Mouse (Mus musculus): ENCODE measurements at regions not wholly inside any gene's neighbourhood (a gene's known extent, or its start where the extent isn't known, plus 50 kb on each side); places are given as distances from the start of the nearest gene placed in this dataset.

DNA sequence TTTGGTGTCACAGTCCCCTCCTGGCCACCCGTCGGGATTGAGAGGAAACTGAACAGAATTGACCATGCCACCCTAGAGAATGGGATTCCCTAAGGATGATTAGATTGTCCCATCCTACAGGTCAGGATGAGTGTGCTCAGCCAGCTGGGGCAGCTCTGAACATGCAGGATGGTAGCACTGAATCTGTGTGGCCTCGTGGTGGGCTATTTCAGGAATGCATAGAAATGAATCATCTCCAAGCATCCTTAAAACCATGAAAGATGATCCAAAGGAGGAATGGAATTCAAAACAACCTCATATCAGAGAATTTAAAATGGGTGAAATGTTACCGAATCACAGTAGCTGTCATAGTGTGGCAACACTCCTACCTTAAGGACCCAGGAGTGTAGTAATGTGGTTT is 187.9 kb downstream of the Tmem182 start:
- no peak for TF ChIP-seq POLR2A (IDR thresholded peaks at IDR 0.05; ENCODE audit: borderline replicate concordance, extremely low read depth, insufficient read depth, insufficient read length, poor library complexity, severe bottlenecking)
- TF ChIP-seq CTCF (IDR thresholded peaks at IDR 0.05; ENCODE audit: borderline replicate concordance, extremely low read depth, insufficient read depth, insufficient read length), result no peak
- DNase-seq (ENCODE audit: low read depth), result no peak

DNA sequence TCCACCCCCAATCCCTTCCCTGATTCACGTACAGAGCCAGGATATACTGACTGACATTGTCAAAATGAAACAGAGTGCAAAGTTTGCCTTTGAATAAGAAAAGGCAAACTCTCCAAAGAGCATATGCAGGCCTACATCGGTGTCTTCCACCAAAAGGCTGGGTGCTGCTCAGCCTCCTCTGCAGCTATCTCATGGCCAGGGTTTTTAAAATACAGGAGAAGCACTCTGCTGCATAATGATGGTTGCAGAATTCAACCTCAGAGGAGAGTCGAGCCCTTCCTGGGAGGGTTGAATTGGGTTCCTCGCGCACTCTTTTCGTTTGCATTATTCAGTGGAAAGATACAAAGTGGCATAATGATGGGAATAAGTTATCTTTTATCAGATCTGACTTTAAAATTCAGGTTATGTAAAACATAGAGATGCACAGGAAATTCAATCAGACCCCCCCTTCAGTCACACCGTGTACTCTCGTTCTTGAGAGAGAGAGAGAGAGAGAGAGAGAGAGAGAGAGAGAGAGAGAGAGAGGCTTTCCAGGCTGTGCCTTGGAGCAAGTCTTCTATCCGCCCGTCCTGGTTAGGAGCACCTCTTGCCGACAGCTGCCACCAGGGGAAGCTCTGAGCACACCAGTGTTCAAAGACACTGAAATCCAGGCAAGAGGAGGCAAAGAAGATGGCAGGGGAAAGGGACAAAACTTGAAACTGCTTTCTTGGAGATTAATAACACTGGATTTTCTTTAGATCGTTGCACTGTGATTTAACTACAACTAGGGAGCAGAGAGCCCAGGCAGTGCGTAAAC is 196.0 kb downstream of the Tmem182 start:
- TF ChIP-seq POLR2A (IDR thresholded peaks at IDR 0.05; ENCODE audit: borderline replicate concordance, extremely low read depth, insufficient read depth, insufficient read length, poor library complexity, severe bottlenecking) (no peak), CTCF (IDR thresholded peaks at IDR 0.05; ENCODE audit: borderline replicate concordance, extremely low read depth, insufficient read depth, insufficient read length) (peak; percentile 89)

DNA sequence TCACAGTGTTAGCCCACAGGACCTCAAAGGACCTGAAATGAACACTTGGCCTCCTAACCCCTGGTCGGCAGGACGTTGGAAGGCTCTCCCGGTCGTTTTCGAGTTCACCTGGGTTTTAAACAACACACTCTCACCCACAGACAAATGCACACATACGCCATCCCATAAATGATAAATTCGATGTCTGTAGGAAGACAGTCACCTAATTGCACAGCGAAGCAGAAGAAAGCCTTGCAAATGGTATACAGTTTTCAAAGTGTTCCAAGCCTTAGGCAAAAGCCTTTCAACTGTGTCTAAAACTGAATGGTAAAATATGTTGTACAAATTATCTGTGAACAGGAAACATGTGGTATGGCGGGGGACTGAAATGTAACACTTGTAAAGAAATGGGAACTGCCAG is 196.6 kb downstream of the Tmem182 start:
- DNase-seq (ENCODE audit: low read depth), result peak; percentile 65
- TF ChIP-seq POLR2A (IDR thresholded peaks at IDR 0.05; ENCODE audit: borderline replicate concordance, extremely low read depth, insufficient read depth, insufficient read length, poor library complexity, severe bottlenecking), result no peak
- TF ChIP-seq CTCF (IDR thresholded peaks at IDR 0.05; ENCODE audit: borderline replicate concordance, extremely low read depth, insufficient read depth, insufficient read length), result no peak

More for the DNA sequence above, 196.0 kb downstream of the Tmem182 start:
- peak; percentile 91 for DNase-seq (ENCODE audit: low read depth)

DNA sequence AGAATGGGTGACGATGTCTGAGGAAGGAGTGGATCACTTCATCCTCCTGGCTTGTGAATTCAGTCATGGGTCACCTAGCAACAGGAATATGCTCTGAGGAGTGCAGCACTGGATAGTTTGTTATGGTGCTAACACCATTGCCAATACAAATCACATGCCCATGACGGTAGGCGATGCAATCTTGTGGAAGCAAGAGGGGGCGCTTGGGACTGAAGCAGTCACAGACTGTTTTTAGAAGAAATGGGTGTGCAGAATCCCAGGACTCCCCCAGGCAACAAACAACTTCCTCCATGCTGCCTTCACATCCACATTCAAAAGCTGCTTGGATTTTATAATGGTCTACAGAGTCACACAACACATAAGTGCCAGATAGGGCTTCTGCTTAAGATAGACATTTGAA is 221.5 kb downstream of the Tmem182 start:
- peak; percentile 30 for DNase-seq (ENCODE audit: low read depth)
- TF ChIP-seq POLR2A (IDR thresholded peaks at IDR 0.05; ENCODE audit: borderline replicate concordance, extremely low read depth, insufficient read depth, insufficient read length, poor library complexity, severe bottlenecking) (no peak), CTCF (IDR thresholded peaks at IDR 0.05; ENCODE audit: borderline replicate concordance, extremely low read depth, insufficient read depth, insufficient read length) (no peak)

DNA sequence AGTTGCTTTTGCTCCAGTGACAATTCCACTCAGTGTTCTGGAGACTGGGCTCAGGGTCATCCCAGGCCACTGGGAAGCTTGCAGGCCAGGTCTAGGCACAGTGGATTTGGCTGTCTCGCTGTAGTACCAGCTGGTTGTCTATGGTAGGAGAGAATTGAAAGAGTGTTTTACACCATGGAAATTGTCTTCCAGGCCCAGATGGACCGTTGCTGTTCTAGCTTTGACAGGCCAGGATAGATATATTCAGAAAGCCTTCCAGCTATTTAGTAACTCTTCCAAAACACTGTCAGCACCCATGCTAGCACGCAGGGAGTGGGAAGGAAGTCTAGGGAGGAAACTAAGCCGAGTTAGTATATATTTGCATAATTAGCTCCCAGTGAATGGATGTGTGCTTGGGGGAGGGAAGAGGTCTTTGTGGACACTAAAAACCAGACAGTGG is 222.2 kb downstream of the Tmem182 start:
- peak; percentile 91 for DNase-seq (ENCODE audit: low read depth)
- no peak for TF ChIP-seq CTCF (IDR thresholded peaks at IDR 0.05; ENCODE audit: borderline replicate concordance, extremely low read depth, insufficient read depth, insufficient read length)
- TF ChIP-seq POLR2A (IDR thresholded peaks at IDR 0.05; ENCODE audit: borderline replicate concordance, extremely low read depth, insufficient read depth, insufficient read length, poor library complexity, severe bottlenecking), result no peak

DNA sequence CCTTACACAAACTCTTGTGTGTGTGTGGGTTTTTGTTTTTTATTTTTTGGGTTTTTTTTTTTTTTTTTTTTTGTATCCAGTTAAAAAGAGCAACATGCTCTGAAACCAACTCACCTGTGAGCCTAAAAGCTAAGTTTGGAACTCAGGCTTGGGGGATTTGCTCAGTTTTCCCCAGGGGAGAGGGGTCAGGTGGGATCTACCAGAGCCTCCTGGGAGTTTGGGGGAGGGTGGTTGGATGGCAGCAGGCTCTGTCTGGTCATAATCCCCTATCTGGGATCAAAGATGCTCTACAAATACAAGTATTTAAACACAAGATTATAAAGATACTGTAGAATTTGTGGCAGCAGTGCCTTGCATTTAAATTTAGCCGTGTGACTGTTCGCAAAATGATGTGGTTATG is 222.6 kb downstream of the Tmem182 start:
- TF ChIP-seq CTCF (IDR thresholded peaks at IDR 0.05; ENCODE audit: borderline replicate concordance, extremely low read depth, insufficient read depth, insufficient read length) (no peak), POLR2A (IDR thresholded peaks at IDR 0.05; ENCODE audit: borderline replicate concordance, extremely low read depth, insufficient read depth, insufficient read length, poor library complexity, severe bottlenecking) (no peak)
- peak; percentile 9 for DNase-seq (ENCODE audit: low read depth)

DNA sequence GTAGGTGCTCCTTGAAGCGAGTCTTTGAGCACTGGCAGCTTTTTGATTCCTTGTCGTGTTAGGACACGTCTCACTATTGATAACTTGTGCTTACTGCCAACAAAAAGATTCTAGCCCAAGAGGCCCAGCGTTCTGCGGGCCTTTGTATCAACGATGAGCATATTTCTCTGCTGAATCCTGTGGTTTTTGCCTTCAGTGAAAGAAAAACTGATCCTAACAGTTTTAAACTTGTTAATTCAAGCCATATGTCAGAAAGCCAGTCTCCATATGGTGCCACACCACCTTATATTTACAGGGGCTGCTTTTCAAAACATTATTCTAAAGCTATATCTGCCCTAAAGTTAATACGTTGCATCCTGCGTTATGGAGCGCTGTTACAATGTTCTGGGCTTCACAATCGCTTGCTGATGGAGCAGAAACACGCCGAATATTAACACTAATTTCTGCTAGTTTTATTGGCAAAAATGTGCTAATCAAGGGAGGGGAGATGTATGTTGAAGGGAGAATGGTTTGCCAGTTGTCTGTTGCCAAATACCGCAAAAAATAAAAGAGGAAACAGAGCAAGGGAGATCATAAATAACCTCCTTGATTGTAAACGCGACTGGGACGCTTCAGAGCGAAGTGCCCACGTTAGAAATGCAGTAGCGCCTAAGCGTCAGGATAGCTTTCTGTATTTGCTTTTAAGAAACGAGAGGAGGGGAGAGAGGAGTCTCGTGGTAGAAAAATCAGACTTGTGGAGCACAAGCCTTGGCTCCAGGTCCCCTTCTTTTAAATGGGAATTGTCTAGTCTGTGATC is 229.9 kb downstream of the Tmem182 start:
- peak; percentile 78 for DNase-seq (ENCODE audit: low read depth)
- TF ChIP-seq CTCF (IDR thresholded peaks at IDR 0.05; ENCODE audit: borderline replicate concordance, extremely low read depth, insufficient read depth, insufficient read length) (no peak), POLR2A (IDR thresholded peaks at IDR 0.05; ENCODE audit: borderline replicate concordance, extremely low read depth, insufficient read depth, insufficient read length, poor library complexity, severe bottlenecking) (no peak)

DNA sequence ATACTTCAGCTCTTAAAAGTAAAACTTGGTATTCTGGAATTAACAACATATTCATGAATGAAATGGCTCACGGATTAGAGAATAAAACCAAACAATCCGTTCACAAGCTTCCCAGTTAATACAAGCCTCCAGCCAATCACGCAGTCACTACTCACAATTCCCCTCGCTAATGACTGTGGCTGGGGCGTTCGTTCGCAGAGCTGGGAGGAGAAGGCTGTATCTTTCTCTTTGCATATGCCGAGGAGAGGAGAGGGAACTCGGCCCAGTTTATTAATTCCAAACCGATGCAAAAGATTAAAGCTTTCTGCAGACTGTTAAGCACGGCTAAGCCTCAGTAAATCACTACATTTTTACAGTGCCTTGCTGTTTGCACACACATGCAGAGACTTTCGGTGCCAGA is 231.5 kb downstream of the Tmem182 start:
- no peak for TF ChIP-seq POLR2A (IDR thresholded peaks at IDR 0.05; ENCODE audit: borderline replicate concordance, extremely low read depth, insufficient read depth, insufficient read length, poor library complexity, severe bottlenecking)
- TF ChIP-seq CTCF (IDR thresholded peaks at IDR 0.05; ENCODE audit: borderline replicate concordance, extremely low read depth, insufficient read depth, insufficient read length), result no peak
- peak; percentile 85 for DNase-seq (ENCODE audit: low read depth)

DNA sequence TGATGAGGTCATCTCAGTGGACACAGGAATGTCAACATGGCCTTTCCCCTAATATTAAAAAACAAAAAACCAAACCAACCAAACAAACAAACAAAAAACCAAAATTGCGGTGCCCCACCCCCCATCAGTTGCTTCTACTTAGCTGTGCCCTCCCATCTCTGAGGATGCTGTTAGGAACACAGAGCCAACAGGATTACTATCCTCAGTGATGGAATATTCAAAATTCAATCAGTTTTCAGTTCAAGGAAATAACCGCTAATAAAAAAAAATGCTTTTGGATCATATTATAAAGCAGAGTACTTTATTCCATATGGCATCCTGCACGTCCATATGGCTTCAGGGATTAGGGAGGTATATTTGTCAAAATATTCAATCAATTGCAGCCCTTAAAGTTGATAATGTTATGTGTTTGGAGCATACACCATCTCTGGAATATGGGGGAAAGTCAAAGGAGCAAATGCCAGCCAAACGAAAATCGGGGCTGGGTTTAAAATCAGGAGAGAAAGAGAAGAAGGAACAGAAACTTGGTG is 249.1 kb downstream of the Tmem182 start:
- TF ChIP-seq POLR2A (IDR thresholded peaks at IDR 0.05; ENCODE audit: borderline replicate concordance, extremely low read depth, insufficient read depth, insufficient read length, poor library complexity, severe bottlenecking), result no peak
- no peak for TF ChIP-seq CTCF (IDR thresholded peaks at IDR 0.05; ENCODE audit: borderline replicate concordance, extremely low read depth, insufficient read depth, insufficient read length)
- peak; percentile 57 for DNase-seq (ENCODE audit: low read depth)

DNA sequence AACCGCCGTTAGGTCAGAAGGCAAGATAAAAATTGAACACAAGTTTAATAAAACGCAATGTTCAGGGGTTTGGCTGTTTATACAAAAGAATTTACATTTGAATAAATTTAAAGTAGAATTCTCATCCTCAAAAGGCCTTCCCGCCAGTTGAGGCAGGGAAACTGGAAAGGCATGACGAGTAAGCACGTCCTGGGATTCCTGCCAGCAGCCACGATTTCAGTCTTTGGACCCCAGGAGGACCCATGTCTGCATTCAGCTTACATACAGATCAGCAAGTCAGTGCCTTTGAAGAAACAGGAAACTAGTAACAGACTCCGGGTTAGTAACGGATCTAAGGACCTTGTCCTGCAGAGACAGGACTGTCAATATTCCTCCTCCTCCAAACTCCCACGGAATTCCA is 250.4 kb downstream of the Tmem182 start:
- TF ChIP-seq POLR2A (IDR thresholded peaks at IDR 0.05; ENCODE audit: borderline replicate concordance, extremely low read depth, insufficient read depth, insufficient read length, poor library complexity, severe bottlenecking) (no peak), CTCF (IDR thresholded peaks at IDR 0.05; ENCODE audit: borderline replicate concordance, extremely low read depth, insufficient read depth, insufficient read length) (no peak)
- DNase-seq (ENCODE audit: low read depth), result peak; percentile 65

DNA sequence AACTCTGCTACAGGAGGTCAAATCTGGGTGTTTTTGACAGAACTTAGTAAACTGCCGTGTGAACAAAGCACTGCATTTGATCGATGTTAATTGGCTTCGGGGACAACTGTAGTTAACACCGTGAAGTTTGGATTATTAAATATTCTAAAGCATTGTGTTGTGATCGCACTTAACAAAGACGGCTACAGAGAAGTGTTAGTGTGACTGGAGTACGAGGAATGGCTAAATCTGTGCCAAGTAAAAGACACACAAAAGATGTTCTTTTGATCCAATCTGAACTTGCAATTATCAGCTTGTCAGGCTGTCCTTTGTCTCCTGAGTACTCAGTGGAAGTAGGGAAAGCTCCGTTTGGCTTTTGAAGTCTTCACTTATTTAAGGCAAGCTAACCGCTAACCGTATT is 259.7 kb downstream of the Tmem182 start:
- TF ChIP-seq POLR2A (IDR thresholded peaks at IDR 0.05; ENCODE audit: borderline replicate concordance, extremely low read depth, insufficient read depth, insufficient read length, poor library complexity, severe bottlenecking) (no peak), CTCF (IDR thresholded peaks at IDR 0.05; ENCODE audit: borderline replicate concordance, extremely low read depth, insufficient read depth, insufficient read length) (no peak)
- DNase-seq (ENCODE audit: low read depth), result peak; percentile 61
